Mouse (Mus musculus) embryo, embryonic 10.5 days (tissue): ENCODE data around the gene Grin2d.

ENCODE experiments used
- DNase-seq: peaks from one replicate; pipeline ENCODE4 v3.0.0-alpha.2; 2015; ENCODE audit warnings: low spot score

Gene Grin2d

DNA sequence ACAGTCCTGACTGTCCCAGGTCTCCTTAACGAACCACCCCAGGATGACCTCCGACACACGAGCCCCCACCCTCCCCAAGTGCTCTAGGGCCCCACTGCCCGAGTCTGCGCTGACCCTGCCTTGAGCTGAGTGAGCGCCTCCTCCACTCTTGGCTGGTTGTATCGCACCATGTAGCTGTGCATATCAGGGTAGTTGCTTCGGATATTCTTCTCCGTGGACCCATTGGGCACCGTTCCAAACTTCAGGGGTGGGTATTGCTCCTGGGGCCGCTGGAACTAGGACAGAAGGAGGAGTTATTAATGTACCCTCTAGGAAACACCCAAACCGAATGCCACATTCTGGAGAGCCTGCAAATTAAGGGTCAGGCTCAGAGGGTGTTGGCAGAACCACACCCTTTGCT, 25.1 kb downstream of the Grin2d start:
- DNase-seq = no peak

DNA sequence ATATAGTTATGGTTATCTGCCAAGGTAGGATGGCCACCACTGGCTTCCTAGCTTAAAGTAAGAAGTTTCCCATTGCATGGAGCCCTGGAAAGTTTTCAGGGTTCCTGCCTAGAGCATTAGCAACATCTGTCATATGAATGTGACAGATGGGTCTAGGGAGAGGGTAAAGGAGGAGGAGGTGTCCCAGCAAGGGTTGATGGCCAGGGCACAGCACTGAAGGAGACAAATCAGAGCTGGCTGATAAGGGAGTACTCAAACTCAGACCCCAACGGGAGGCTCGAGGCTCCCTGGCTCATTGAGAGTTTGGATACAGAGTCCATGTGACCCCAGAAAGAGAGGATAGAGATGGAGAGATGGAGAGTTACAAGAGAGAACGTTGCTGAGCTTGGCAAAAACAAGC, 27.5 kb downstream of the Grin2d start:
- no peak for DNase-seq

DNA sequence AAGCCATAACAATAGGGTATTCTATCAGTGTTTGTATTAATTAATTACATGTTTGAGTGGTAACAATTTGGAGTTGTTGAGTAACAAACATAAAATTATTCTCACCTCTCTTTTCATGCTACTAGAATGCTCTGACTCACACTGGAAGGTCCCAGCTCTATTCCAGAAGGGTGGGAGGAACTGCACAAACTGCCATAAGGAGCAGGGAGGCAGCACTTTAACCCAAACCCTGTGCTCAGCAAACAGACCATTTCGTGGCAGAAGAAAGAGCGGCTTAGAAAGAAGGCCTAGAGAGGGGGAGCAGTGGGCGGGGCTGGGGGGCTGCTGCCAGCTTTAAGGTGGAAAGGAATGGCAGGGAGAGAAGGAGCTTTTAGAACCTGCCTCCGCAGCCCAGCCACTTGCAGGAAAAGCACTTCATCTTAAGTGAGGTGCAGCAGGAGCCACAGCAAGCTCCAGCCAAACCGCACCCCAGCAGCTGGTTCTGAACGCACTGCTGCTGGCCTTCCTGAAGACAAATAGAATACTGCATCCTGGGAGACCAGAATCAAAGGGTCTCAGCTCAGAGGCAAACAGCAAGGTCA, 29.6 kb downstream of the Grin2d start:
- DNase-seq = no peak

DNA sequence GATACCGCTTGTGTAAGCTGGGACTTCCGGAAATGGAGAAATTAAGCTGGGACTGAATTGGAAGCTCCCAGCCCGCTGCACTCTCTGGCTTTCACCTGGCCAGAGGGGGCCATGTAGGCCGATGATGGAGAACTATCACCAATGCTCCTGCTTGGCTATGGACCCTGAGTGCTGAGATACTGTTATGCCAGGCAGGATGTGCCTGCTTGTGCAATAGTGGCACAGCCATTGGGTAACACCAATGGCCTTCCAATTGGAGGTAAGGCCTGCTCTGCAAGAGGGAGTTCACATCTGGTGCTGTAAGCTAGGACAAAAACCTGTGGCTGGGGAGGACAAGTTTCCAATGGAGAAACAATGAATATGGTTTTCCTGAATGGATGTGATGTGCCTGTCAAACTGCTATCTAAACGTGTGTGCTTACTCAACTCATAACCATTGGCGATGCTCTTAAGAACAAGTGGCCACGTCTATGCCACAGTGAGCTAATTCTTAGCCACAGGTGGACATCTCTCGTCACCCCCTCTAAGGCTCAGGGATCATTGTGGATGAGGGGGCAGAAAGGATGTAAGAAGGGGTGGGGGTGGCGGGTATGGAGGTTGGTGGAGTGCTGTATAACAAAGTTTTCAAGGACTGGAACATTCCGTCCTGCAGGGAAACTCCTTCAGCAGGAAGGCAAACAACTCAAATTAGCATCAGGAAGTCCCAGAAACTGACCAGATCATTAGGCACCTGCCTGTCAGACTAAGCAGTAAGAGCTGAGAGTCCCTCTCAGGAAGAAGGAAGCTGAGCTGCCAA, 35.0 kb downstream of the Grin2d start:
- DNase-seq = no peak

DNA sequence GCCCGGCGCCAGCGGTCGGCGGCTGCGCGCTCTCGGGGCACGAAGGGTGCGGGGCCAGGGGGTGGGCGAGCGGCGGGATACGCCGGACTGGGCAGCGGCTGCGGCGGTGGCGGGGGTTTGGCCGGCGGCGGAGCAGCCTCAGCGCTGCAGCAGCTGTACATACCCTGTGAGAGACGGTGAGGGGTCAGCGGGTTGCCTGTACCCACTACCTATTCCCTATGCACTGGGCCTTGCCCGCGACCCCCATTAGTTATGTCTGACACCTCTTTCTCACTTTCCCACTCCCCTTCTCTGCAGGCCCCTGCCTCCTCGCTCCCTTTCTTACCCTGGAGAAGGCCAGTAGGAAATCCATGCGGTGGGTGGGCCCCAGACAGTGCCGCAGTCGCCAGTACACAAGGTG, 44.3 kb downstream of the Grin2d start:
- no peak for DNase-seq

DNA sequence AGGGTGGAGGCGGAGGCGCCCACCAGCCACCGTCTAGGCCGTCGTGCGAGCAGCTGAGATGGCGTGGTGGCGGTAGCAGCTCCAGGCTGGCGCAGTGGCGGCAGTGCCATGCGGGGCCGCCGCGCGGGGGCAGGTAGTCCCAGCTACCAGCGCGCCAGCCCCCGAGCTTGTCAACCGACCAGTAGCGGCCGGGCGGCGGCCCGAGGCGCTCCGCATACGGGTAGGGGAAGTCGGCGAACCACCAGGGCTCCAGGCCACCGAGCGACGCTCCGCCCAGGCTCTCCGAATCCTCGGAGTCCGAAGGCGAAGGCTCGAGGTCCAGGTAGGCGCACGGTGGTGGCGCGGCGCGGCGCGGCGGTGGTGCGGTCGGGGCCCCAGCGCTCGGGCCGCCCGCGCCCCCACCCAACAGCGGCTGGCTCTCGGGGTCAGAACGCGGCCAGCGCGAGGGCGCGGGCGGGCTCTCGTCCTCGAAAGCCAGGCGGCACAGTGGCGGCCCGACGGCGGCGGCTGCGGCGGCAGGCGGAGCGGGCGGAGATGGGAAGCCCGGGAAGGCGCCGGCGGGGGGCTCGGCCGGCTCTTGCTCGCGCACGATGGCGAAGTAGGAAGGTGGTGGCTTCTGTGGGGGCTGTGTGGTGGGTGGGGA, 44.9 kb downstream of the Grin2d start:
- DNase-seq = no peak

DNA sequence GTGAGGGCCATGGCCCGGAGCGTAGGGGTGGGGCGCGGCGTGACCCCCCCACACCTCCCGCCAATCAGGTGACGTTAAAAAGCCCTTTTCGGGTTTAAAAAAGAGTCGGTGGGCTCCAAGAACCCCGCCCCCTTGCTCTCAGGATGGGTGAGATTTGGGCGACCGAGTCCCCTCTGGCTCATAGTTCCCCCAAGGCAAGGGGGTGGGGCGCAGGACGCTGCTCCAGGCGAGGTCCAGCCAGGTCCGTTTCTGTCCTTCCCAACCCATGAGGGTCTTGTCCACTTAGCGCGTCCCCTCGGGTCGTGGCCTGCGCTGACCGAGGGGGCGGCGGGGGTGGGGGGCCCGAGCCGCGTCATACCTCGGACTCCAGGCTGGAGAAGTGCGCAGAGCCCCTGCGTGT, 45.8 kb downstream of the Grin2d start:
- no peak for DNase-seq

DNA sequence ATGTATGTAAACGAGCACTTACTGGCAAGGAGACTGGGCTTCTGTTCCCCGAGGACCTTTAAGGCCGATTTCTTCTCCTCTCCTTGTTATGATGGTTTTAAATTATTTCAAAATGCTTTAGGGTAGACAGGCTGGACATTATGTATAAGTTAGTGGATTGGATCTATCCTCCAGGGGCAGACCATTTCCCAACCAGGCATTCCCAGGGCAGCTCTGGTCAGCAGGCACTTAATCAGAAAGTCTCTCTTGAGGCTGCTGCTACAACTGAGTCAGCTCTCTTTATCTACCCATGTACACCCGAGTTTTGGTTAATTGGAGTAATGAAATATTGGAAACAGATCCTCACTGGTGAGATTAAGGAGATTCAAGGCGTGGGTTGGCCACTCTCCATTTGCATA, 47.1 kb downstream of the Grin2d start:
- DNase-seq = no peak

DNA sequence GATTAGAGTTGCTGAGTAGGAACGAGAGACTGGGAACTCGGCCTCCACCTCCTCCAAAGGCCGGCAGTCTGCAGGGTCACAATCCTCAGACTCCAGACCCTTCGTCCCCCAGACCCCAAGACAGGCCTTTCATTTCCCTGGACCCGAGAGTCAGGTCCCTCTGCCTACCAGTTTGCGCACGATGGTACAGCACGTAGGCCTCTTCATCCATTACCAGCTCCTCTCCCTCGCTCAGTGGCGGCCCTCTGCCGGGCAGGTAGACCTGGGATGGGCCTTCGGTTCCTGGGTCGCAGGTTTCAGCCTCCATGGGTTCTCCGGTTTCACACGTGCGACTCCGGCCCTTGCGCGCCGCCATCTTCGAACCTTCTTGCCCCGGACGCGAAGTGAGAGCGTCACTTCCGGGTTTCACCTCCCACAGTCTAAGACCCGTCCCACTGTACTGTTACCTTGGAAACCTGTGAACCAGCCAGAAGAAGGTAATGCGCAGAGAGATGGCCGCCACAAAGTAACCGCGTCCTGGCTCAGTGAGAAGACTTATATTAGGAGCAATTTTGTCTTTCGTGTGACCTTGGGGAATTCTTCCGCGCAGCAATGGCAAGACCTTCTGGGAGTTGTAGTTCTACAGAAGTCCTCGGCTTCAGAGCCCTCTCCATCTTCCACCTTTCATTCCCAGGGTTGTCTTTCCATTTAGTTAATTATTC, 47.6 kb downstream of the Grin2d start, which contains the start of gene Grwd1:
Gene Grwd1, minus strand, starts transcription at position 518 of the 701 bp plus-strand sequence.
- peak; percentile 95 for DNase-seq

DNA sequence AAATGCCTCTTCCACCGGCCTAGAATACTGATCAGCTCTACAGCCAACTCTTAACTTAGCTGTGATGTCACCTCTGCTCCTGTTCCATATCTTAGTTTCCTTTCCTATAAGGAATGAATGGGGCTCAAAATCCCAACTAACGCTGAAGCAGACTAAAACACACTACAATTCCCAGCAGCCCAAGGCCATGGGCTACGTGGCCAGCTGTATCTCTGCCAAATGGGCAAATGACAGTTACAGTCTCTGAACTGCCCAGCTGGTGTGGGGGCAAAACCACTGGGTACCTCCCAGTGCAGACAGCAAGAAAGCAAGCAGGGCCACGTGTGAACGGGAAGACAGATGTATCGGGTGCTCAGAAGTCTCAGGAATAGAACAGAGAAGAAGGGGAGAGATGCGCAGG, 51.5 kb downstream of the Grin2d start:
- DNase-seq = no peak

DNA sequence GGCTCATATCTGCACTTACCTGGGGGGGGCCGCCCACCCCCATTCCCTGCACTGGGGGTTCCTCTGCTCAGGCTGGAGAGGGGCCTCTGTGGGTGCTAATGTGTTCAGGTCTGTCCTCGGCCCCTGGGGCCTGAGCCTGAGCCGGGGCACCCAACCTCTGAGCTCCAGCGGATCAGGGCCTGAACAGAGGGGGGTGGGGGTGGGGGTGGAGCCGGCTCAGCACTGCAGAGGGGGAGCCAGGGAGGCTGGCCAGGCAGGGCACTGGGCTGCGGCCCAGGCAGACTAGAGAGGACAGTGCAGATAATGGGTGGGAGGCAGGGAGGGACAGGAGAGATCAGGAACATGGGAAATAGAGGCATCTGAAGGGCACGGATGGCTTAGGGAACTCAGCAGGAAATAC, 53.6 kb downstream of the Grin2d start, which contains the start of gene Kcnj14:
Gene Kcnj14, minus strand, starts transcription at position 185 of the 400 bp plus-strand sequence.
- DNase-seq = no peak

DNA sequence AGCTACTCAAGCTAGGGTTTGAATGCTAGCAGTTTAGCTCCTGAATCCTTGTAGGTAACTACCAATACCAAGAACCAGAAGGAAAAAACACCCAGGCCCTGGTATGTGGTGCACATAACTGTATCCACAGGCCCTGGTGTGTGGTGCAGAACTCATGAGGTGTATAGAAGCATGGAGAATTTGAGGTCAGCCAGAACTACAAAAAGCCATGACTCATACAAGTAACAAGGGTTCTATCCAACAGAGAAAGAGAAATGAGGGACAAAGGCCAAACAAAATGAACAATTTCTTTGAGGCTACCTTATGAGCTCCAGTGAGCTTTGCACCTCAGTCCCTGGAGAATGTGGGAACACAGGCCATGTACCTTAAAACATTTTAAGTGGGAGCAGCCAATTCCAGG, 57.3 kb downstream of the Grin2d start:
- no peak for DNase-seq

DNA sequence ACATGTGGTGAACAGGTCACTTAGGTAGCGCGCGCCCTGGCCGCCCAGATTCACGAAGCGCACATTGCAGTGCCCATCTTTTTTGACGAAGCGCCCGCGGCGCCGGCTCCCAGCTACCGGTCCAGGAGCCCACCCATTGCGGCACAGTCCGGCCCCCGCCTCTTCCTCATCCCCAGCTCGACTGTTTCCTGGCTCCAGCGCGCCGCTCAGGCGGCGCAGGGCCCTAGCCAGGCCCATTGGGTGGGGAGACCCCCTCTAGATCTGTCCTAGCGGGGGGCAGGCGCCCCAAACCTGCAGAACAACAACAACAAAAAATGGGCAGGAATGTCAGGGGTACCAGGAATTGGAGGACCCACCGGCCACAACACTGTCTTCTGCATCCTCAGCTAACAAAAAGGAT, 58.3 kb downstream of the Grin2d start:
- no peak for DNase-seq

DNA sequence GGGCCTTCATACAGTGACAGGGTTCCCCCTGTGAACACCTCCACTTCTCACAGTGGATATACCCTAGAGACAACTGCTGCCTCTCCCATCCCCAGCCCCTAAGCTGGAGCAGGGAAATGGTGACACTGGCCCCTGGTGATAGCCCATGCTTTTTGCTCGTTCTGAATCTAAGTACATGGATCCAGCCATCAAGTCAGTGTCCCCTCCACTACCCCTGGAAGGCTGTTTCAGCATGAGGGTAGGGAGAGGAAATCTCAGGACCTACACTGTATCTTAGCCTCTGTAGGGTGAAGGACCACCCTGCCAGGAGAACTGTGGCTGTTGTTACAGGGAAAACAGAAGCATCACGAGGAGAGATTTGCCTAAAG, 62.2 kb downstream of the Grin2d start:
- DNase-seq = no peak

DNA sequence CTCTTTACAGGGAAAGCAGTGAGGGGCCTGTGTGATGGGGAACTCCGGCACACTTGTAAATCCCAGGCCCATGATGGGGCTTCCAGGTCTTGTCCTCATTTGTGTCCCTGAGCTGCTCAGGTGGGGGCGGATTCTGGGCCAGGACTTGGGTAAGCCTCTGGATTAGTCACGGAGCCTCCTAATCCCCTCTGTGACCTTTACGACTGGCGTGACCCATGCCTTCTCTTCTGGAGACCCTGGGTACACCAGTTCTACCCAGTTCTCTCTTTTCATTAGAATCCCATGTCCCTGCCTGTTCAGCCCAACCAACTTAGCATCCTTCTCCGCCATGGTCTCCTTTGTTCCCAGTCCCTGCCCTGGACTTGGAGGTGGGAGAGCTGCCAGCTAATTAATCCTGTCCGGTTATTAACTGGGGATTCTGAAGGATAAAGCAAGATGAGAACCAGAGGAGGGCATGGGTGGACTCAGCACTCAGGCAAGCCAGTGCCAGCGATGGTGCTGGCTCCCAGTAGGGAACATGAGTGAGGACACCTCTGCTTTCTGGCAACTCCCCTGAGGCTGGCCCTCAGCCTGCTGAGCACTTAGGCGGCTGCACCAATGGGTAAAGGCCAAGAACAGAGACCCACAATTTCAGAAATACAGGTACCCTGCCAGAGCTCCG, 62.7 kb downstream of the Grin2d start:
- DNase-seq = peak; percentile 44

DNA sequence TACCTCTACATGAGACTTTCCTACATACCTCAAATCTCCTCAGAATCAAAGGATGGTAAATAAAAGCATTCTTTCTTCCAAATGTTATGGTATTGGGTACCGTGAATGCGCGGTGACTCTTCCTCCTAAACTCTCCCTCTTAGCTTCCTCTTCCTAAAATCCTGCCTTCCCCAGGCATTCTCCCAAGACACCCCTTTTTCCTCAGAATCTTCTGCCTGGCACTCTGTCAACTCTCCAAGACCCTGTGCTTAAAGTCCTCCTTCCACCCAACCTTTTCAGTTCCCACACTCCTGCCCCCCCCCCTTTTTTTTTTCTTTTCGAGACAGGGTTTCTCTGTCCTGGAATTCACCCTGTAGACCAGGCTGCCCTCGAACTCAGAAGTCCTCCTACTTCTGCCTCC, 63.3 kb downstream of the Grin2d start:
- no peak for DNase-seq

DNA sequence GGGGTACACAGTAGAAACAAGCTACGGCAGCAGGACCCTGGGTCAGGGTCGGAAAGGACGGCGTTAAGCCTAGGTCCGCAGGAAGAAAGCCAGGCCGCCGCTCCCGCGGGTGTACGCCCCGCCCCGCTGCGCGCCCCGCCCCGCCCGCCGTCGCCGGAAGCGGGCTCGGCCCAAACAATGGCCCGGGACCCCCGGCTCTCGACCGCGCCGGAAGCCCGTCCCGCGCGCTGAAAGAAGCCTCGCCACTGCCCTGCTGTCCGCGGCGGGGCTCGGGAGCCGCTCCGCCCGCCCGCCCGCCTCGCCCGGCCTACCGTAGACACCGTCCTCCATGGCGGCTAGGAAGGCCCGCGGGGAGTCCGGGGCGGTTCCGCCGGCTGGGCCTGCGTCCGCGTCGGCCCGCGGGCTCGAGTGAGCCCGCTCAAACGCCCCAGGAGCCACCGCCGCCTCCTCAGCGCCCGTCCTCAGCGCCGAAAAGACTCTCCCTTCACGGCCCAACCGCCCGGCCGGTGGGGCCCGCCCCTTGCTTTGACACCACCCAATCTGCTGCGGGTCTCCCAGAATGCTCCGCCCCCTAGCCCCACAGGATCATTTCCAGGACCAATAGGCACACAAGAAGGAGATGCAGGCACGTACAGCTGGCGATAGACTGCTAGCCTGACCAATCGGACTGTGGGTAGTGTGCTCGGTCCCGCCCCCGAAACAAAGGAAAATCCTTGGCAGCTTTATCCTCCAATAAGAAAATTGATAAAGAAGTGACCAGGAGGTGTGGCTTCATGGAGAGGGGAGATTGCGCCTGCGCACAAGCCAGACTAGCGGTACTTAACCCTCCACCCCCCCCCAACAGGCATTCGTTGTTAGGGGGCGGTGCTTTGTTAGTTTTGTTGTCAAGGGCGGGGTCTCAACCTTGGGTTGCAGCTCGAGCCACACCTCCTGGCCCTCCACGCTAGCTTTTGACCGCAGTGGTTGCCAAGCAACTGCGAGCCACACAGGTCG, 64.1 kb downstream of the Grin2d start, which contains the start of gene Cyth2:
Gene Cyth2, minus strand, starts transcription at position 795 of the 993 bp plus-strand sequence.
- DNase-seq = peak; percentile 100

DNA sequence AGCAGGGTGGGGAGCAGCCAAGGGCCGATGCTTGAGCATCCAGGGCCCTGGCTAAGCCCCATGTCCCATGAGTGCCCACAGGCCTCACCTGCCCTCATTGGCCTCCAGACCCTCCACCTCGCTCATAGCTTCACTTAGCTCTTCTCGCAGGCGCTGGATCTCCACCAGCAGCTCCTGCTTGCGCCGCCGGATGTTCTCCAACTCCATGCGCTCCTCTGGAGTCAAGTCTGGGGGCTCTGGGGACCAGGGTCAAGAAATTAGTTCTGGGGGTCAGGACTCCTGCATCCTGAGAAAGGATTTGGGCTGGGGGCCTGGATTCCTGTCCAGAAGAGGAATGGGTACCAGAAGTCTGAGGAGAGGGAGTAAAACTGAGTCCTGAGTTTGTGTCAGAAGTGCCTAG, 65.3 kb downstream of the Grin2d start:
- no peak for DNase-seq

DNA sequence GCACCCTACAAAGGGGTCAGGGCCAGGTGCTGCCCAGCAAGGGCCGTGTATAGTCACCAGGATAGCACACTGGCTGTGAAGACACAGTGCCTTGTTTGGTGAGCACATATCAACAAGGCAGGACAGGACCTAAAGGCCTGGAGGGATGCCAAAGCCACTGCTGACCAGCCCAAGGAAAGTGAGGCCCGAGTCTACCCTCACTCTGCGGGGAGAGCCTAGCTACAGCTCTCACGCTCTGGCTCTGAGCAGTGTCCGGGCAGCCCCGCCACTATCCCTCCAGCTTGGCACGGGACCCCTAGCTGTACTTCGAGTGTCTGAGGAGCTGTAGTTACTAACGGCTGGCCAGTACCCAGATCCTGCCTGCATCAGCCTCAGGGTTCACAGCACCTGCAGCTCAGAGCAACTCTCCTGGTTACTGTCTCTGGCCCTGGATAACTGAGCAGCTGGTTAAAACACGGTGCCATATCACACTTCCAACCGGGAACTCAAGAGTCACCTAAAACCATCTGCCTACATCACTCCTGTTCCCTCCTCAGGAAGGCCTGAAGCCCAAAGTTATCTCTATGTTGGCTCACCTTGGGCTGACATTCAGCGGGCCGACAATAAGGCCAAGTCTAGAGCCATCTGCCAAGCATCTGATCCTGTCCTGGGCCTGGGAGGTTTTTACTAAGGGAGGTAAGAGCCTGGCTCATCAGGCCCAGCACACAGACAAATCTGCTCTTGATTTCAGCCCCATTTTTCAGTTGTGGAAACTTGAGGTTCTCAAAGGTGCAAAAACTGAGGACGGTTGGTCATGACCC, 68.7 kb downstream of the Grin2d start:
- no peak for DNase-seq

DNA sequence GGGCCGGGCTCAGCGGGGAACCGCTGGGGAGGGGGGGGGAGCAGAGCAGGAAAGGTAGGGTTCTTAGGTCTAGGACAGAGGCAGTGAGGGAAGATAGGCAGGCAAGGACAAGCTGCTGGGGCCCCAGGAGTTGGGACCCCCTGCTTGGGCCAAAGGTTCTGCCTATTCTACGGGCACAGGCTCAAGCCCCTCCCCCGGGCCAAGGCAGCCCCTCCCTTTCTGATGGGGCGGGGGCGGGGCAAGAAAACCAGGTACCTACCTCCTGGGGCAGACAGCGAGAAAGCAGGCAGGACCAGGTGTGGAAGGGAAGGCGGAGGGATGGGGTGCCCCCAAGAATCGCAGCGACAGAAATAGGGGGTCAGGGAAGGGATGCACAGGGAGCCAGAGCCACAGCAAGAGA, 69.7 kb downstream of the Grin2d start:
- DNase-seq = no peak
